Mouse (Mus musculus): ENCODE data around the gene Stk11.

Gene Stk11

DNA sequence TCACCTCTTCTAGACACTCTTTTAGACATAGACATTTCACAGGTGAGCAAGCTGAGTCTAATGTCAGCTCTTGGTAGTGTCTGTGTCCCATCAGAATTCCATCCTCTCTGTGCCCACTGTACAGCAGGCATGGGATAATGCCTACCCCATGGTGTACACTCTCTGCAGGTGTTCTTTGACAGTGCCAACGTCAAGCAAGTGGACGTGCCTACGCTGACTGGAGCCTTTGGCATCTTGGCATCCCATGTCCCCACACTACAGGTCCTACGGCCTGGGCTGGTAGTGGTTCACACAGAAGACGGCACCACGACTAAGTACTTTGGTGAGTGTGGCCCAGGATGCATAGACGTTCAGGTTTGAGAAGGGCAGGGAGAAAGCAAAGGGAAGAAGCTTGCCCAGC, 28.1 kb downstream of the Stk11 start:
- CTCF ChIA-PET, result interaction anchor here (1.0 to 1.8 kb wide), 2 partner anchors 19 to 26 kb away, joined by 5 to 11 read pairs; no protein-coding TSS in a partner anchor

DNA sequence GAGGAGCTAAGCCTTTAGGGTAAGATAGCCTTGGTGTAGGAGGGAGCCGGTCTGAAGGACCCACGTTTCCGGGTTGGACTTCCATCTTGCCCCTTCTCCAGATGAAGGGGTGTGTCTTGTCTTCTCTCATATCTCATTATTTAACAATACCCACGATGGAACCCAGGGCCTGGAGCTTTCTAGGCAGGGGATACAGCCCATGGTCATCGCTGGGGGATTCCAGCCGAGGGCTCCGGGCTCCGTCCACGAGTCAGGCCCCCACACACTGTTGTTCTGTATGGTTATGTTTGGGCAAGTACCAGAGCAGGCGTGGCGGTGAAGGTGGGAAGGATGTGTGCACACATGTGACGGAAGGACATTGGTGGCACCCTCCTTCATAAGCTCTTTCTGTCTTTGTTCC, 28.6 kb downstream of the Stk11 start:
- CTCF ChIA-PET, result interaction anchor here (0.6 to 1.8 kb wide), 4 partner anchors 18 to 57 kb away, joined by 3 to 11 read pairs (median 6); no protein-coding TSS in a partner anchor

DNA sequence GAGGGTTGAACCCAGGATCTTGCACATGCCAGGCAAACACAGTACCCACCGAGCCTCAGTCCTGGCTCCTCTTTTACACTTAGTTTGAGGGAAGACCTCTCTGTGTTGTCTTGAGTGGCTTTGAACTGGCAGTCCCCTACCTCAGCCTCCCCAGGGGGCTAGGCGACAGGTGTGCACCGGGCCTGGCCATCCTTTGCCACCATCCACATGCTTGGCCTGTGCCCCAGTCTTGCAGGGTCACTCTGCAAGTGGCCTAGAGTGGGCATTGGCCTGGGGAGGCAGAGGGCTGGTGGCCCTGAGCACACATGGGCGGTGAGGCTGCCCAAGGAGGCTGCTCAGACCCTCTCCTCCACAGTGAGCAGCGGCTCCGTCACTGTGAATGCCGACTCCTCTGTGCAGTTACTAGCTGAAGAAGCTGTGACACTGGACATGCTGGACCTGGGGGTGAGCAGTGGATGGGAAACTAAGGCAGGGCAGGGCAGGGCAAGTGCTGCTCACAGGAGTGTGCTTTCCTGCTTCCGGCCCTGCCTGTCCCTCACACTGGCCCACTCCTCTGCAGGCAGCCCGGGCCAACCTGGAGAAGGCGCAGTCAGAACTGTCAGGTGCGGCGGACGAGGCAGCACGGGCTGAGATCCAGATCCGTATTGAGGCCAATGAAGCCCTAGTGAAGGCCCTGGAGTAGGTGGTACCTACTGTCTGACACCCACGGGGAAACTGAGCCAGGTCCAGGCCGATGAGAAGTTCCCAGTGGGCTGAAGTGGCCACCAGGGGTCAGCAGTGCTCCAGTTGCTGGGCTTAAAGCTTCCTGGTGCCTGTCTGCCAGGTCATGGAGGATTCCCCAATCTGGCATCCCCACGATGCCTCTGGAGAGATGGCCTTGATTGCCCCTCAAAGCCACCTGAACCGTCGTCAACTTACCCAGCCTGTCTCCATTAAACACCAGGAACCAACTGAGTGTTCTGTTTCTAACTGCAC, 29.5 kb downstream of the Stk11 start:
- CTCF ChIA-PET, result interaction anchor here (1.1 to 3.1 kb wide), 3 partner anchors 19 to 23 kb away, joined by 3 to 23 read pairs (median 4); no protein-coding TSS in a partner anchor

DNA sequence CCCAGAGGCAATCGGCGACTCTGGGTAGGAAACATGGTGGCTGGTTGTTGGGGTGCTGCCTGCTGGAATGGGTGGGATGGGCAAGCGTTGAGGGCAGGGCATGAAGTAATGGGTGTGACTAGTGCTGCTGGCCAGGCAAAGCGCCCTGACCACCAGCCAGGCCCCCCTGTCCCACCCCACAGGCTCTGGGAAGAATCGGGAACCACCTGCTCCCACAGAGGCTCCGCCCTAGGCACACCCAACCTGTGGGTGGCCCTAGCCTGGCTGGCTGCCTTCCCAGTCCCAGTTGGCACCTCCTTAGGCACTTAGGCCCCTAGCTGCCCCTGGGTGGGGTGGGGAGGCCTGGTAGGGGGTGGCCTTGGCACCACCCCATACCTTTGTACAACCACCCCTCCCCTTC, 30.3 kb downstream of the Stk11 start:
- CTCF ChIA-PET, result interaction anchor here (0.5 to 3.1 kb wide), 2 partner anchors 19 to 218 kb away, joined by 4 to 23 read pairs; no protein-coding TSS in a partner anchor

DNA sequence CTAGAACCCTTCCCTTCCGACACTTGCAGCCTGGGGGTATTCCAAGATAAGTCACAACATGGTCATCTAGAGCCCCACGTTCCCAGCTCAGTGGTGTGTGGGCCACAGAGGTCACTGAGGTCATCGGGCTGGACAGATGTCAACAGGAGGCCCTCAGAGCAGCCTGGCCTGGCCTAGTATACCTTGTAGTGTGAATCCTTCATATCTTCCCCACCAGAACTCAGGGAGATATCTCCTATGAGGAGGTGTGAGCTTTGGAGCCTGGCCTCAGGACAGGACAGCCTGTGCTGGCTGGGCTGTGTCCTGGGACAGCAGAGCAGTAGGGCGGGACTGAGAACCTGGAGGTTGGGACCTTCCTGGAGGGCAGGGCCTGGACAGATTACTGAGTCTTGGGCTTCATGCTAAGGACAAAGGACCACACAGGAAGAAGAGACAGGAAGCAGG, 31.0 kb downstream of the Stk11 start:
- CTCF ChIA-PET, result interaction anchor here (0.5 to 3.1 kb wide), 2 partner anchors 18 to 218 kb away, joined by 4 to 23 read pairs; no protein-coding TSS in a partner anchor

DNA sequence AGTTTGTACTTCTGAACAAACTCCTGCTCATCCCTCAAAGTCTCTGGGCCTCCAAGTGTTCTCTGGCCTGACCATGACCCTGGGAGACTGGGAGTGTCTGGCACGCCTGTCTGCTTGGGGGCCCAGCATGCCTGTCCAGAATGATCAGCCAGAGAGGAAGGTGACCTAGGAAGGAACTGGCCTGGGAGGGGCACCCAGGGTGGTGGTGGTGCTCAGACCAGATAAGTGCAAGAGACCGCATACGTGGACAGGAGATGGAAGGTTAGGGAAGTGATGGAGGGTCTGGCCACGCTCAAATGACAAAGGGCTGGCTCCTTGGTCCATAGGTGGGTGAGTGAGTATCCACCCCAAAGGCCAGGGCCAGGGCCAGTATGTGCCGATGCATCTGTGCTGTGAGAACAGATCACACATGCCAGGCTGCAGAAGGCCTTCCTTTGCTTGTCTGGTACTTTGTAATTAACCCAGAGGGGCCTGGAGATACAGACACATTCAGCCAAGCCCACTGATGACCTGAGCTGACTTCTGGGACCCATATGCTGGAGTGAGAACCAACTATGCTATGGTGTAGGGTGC, 31.6 kb downstream of the Stk11 start:
- CTCF ChIA-PET, result interaction anchor here (0.7 to 3.1 kb wide), 2 partner anchors 17 to 20 kb away, joined by 3 to 23 read pairs; no protein-coding TSS in a partner anchor

DNA sequence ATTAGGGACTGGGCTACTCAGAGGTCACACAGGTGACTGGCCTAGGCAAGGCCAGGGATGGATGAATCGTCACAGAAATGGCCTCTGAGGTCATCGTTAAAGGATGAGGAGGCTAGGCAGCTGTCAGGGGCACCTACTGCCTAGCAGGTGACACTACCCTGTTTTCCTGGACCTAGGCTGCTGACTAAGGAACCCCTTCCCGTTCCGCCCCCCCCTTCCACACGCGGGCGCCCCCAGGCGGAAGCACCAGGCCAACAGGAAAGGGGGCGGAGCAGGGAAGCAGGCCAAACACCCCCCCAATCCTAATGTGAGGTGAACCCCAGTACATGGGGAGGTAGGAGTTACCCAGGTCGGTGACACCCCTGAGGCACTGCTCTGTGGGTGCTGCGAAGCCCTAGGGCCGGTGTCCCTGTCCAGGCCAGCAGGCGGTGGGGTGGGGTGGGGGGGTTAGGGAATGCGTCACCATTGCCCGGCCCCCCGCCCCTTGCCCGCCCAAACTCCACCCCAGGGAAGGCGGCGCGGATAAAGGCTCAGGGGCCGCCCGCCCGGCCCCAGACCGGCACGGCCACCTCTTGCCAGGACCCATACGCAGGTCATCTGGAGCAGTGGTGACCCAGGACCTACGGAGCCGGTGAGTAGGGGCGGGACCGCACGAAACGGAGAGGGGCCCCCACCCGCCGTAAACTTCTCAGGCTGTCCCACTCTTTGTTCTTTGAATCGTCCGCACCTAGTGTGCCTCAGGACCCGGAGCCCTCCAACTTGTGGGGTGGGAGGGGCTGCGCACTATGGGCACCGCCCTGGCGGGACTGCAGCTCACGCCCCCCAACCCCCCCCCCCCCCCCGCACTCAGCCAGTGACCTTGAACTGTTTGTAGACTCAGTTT, 32.4 kb downstream of the Stk11 start, which contains the start of gene Midn:
Gene Midn (plus strand): TSS at position 554 of the 883 bp plus-strand sequence.
- CTCF ChIA-PET, result interaction anchor here (0.6 to 3.1 kb wide), 3 partner anchors 17 to 20 kb away, joined by 3 to 23 read pairs (median 6); no protein-coding TSS in a partner anchor

DNA sequence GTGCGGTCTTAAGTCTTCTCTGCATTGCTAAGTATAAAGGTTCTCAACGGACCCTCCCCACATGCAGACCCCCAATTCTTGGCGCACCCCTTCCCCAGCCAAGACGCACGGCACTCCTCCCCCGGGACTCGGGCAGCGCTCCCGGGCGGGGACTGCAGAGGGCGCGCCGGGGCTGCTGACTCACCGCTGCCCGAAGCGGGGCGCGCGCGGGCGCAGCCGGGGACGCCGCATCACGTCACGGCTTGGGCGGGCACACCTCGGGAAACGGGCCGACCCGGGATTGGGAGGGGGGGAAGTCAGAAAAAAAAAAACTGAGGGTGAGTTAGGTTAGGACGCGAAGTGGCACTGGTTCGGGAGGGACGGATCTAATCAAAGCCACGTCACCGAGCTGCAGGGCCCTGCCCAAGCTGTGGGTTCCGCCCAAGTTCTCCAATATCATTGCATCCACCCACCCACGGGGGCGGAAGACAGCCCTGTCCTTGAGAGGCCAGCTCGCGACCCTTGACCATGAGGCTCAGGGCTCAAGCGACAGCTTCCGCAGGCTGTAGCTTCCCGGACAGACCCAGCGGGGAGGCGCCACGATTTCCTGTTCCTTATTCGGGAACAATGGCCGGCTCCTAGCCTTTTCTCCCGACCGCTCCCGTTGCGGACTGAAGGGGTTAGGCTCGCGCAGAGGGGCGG, 33.1 kb downstream of the Stk11 start:
- CTCF ChIA-PET, result interaction anchor here (0.6 kb wide), 2 partner anchors 19 to 26 kb away, joined by 3 to 6 read pairs; no protein-coding TSS in a partner anchor

DNA sequence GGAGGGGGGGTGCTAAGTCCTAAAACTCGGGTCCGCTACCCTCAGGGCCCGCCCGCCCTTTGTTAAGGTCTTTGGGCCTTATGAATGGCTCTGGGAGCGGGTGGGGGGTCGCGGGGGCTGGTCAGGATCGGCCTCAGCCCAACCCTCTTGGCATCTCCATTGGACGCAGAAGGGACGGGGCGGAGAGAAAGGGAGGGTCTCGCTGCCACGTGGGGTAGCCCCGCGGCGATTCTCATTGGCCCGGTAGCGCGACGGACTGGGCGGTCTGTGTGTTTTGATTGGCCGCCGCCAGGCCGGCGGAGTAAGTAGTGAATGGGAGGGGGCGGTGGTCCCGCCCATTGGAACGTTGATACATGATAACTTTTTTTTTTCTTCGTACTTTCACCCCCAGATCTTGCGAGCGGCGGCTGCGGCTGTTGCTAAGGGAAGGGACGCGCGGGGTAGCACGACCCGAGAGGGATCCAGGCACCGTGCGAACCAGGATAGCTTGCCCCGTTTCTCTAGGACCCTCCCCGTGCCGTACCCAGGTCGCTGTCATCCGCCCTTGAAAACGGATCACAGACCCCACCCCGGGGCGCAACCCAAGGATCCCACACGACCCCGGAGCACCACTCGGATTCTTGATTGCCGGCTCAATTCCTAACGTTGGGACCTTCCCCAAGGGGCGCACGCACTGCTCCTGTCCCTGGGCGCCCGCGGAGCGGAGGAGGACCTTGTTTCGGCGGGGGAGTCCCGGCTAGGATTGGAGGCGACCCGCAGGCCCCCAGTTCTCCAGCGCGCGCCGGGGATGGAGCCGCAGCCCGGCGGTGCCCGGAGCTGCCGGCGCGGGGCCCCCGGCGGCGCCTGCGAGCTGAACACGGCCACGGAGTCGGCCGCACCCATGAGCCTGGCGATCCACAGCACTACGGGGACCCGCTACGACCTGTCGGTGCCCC, 34.0 kb downstream of the Stk11 start:
- CTCF ChIA-PET, result interaction anchor here (0.6 kb wide), 1 partner anchor 25 kb away, joined by 3 read pairs; no protein-coding TSS in a partner anchor

DNA sequence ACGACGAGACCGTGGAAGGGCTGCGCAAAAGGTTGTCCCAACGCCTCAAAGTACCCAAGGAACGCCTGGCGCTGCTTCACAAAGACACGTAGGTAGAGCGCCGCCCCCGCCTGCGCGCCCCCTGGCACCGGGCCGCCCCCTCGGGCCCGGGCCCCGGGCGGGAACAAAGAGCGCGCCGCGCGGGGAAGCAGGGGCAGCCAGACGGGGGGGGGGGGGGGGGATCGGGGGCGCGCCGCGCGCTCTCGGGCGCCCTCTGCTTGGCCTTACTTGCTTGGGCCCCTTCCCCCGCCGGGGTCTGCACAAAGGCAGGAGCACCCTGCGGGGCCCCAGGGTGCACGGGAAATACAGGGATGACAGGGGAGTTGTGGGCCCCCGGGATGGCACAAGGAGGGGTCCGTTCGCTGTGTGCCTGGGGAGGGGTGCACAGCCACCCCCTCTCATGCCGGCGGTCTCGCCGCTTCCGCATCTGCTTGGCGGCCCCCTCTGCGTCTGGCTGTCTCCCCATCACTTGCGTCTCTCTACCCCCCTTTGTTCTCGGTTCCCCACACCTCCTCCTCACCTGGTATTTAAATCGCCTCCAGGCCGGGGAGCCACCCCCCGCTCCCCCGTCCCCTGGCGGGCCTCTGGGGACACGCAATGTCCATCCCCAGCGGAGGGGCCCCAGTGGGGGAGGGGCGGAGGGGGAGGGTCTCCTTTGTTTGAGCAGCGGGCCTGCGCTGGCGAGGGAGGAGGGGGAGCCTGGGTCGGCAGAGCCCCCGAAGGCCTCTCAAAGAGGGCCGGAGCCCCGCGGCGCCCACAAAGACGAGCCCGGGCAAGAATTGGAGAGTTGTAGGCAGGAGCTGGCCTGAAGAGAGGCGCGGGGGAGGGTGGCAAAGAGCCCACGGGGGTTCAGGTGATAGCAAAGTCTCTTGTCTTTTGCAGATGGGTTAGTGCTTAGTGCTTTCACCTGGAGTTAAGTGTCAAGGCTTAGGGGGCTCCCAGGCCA, 34.9 kb downstream of the Stk11 start:
- CTCF ChIA-PET, result interaction anchor here (1.0 kb wide), 1 partner anchor 11 kb away, joined by 5 read pairs; no protein-coding TSS in a partner anchor

DNA sequence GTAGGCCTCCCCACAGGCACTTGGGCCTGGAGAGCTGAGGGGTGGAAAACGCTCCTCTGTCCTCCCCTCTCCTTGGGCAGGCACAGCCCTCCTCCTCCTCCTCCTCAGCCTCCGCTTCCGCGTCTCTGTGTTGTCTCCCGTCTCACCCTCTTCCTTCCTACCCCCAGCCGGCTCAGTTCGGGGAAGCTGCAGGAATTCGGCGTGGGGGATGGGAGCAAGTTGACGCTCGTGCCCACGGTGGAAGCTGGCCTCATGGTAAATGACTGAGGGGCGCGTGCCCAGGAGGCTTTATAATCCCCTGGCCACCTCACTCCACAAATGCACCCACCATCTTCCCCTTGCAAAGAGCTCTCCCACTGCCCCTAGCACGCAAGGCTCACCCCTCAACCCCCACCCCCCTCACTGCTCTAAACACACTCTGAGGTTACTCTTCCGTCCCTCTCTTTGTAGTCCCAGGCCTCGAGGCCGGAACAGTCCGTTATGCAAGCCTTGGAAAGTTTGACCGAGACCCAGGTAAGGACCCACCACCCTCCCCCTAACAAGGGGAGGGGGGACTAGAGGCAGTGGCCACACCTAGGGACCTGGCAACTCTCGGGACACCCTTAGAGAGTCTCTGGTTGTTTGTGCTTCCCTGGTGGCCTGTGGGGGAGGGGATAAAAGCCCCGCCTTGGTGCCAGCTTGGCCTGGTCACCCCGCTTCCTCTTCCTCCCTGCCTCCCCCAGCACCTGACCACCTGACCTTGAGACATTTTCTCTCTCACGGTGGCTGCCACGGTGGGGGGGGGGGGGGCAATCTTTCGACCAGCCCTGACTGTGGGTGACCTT, 35.8 kb downstream of the Stk11 start:
- CTCF ChIA-PET, result interaction anchor here (0.6 to 1.0 kb wide), 2 partner anchors 10 to 537 kb away, joined by 3 to 5 read pairs; no protein-coding TSS in a partner anchor

DNA sequence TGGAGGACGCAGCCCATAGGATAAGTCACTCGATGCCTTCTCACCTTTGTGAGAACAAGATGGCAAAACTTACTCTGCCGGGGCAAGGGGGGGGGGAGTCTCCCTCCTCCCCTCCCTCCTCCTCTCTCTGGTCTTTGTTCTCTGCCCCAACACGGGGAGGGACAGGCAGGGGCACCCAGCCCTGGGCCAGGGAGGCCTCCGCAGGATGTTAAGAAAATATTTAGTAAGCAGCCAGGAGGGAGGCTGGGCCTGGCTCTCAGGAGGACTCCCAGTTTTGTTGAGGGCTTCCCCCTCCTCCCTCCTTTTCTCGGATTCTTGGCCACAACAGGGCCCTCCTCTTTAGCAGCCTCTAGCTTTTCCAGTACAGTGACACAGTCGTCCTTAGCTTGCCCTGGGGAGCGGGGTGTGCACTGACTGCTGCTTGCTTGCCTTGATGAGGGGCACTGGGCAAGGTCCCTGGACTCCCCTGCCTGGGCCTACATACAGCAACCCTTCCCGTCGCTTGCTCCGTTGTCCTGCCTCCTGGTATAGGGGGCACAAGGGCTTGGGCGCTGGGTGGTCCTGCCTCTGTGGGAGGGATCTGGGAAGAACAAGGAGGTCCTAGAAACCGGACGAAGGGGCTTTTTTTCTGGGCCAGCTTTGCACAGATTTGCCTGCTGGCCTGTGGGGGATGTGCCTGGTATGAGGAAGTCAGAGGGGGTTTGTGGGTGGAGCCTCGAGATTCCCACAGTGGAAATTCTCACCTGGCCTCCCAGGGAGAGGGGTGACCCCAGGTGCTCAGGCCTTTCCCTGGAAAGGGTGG, 36.7 kb downstream of the Stk11 start:
- CTCF ChIA-PET, result interaction anchor here (0.6 to 0.8 kb wide), 2 partner anchors 11 to 224 kb away, joined by 3 read pairs; no protein-coding TSS in a partner anchor

DNA sequence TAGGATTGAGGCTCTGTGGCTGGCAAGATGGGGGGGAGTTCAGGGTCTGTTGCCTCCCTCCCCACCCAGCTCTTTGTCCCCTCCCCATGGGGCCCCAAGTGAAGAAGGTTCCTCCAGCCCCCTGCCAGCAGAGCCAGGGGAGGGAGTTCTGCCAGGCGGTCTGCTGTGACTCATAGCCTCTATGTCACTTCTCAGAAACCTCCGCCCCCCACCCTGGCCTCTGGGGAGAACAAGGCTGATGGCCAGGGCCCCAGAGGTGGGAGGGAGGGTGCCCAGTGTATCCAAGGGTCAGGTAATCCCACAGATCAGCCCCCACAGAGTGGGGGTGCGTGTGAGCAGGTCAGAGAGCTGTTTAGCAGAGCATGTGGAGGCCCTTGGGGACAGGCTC, 37.3 kb downstream of the Stk11 start:
- CTCF ChIA-PET, result interaction anchor here (0.6 to 0.8 kb wide), 2 partner anchors 12 to 224 kb away, joined by 3 read pairs; no protein-coding TSS in a partner anchor

DNA sequence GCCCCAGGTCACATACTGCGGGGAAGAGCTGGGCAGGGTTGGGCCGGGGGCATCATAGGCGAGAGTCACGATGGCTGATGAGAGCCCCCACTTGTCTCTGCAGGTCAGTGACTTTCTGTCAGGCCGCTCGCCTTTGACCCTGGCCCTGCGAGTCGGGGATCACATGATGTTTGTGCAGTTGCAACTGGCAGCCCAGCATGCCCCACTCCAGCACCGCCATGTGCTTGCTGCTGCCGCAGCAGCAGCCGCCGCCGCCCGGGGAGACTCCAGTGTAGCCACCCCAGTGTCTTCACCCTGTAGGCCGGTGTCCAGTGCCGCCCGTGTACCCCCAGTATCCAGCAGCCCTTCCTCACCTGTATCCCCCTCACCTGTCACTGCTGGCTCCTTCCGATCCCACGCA, 38.1 kb downstream of the Stk11 start:
- CTCF ChIA-PET, result interaction anchor here (1.1 kb wide), 1 partner anchor 9 kb away, joined by 3 read pairs; no protein-coding TSS in a partner anchor

DNA sequence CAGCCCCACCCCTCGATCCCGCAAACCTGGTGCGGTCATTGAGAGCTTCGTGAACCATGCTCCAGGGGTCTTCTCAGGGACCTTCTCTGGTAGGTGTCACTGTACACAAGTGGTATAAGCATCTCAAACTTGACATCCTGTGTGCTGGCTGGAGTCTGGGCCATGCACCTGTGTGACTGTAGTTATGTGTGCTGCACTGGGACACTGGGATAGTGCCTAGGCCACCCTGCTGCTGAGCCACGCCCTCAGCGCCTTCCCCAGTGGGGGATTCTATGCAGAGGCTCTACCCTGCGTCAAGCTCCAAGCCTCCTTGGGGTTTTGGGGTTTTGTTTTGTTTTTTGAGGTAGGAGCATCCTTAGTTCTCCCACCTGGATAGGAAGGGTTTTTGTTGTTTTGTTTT, 38.8 kb downstream of the Stk11 start:
- CTCF ChIA-PET, result interaction anchor here (1.1 kb wide), 1 partner anchor 9 kb away, joined by 3 read pairs; no protein-coding TSS in a partner anchor

DNA sequence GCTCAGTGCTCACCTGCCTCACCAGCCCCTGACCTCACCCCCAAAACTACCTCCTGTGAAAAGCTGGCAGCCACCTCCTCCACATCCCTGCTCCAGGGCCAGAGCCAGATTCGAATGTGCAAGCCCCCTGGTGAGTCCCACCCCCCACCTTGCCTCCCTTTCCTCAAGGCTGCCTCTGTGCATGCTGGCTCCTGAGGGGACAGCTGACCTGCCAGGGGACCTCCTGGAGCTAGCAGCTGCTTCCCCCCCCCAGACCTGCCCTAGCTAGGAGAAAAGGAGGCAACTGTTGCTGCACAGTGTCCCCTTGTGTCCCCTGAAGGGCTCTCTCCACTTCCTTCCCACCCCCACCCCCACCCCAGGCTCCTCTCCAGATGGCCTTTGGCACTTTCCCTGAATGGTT, 39.7 kb downstream of the Stk11 start:
- CTCF ChIA-PET, result no interaction called here
